Mouse (Mus musculus): ENCODE measurements around the gene Hipk2. TPM values are rescaled to one million over a fixed set of nuclear protein-coding genes. Genes with fewer than 3 reads are reported as not detected.

Gene Hipk2
- polyA plus RNA-seq, 2 experiments: 11.9 to 12.3 TPM

GRCm38 (mm10) chr6:38691052-38691451 is 184.9 kb downstream of the Hipk2 start:
- no peaks in the 10 kb centered on the region for H3K9me3 ChIP-seq (ENCODE audit: control insufficient read depth, low read length)
- no peak for DNase-seq (ENCODE audit: low spot score)
- no peak overlapping the region for H3K9ac ChIP-seq (ENCODE audit: low read depth, low read length, severe bottlenecking)
- no peaks in the 10 kb centered on the region for H3K27me3 ChIP-seq (ENCODE audit: control insufficient read depth, insufficient read depth, low read length)
- TF ChIP-seq POLR2A (IDR thresholded peaks at IDR 0.05; ENCODE audit: borderline replicate concordance, extremely low read depth, insufficient read depth, insufficient read length): no peak
- H3K4me2 ChIP-seq (replicated peaks; ENCODE audit: low read depth, low read length, severe bottlenecking): no peak overlapping the region
- no peak overlapping the region for H3K4me3 ChIP-seq (replicated peaks; ENCODE audit: low read length)
- no peak overlapping the region for H3K27ac ChIP-seq (replicated peaks; ENCODE audit: low read depth, low read length)
- ATAC-seq (ENCODE audit: low FRiP score, low read depth): no peak
- WGBS: 90% methylated on average over 5 of the region's 5 CpGs
- peaks cover 27% of the 10 kb centered on the region for H3K36me3 ChIP-seq (ENCODE audit: control insufficient read depth, insufficient read depth, low read length)
- H3K4me1 ChIP-seq (ENCODE audit: control insufficient read depth, insufficient read depth, low read length): no peaks in the 10 kb centered on the region

GRCm38 (mm10) chr6:38690615-38691014 is 185.3 kb downstream of the Hipk2 start:
- no peak for TF ChIP-seq POLR2A (IDR thresholded peaks at IDR 0.05; ENCODE audit: borderline replicate concordance, extremely low read depth, insufficient read depth, insufficient read length)
- Histone ChIP-seq H3K9ac (ENCODE audit: low read depth, low read length, severe bottlenecking) (no peak overlapping the region), H3K27ac (replicated peaks; ENCODE audit: low read depth, low read length) (no peak overlapping the region), H3K4me2 (replicated peaks; ENCODE audit: low read depth, low read length, severe bottlenecking) (no peak overlapping the region), H3K27me3 (ENCODE audit: control insufficient read depth, insufficient read depth, low read length) (no peaks in the 10 kb centered on the region), H3K4me3 (replicated peaks; ENCODE audit: low read length) (no peak overlapping the region), H3K4me1 (ENCODE audit: control insufficient read depth, insufficient read depth, low read length) (no peaks in the 10 kb centered on the region), H3K9me3 (ENCODE audit: control insufficient read depth, low read length) (no peaks in the 10 kb centered on the region), H3K36me3 (ENCODE audit: control insufficient read depth, insufficient read depth, low read length) (peaks cover 22% of the 10 kb centered on the region)
- ATAC-seq (ENCODE audit: low FRiP score, low read depth): no peak
- no peak for DNase-seq (ENCODE audit: low spot score)
- 83% methylated on average over 4 of the region's 4 CpGs for WGBS

- DNase-seq (ENCODE audit: low spot score): no peak
- WGBS: 90% methylated on average over 10 of the region's 10 CpGs
- no peak overlapping the region for H3K4me2 ChIP-seq (replicated peaks; ENCODE audit: low read depth, low read length, severe bottlenecking)
- TF ChIP-seq POLR2A (IDR thresholded peaks at IDR 0.05; ENCODE audit: borderline replicate concordance, extremely low read depth, insufficient read depth, insufficient read length): no peak
- H3K27ac ChIP-seq (replicated peaks; ENCODE audit: low read depth, low read length): no peak overlapping the region
- no peak overlapping the region for H3K9ac ChIP-seq (ENCODE audit: low read depth, low read length, severe bottlenecking)
- no peaks in the 10 kb centered on the region for H3K4me1 ChIP-seq (ENCODE audit: control insufficient read depth, insufficient read depth, low read length)
- H3K9me3 ChIP-seq (ENCODE audit: control insufficient read depth, low read length): no peaks in the 10 kb centered on the region
- no peak overlapping the region for H3K4me3 ChIP-seq (replicated peaks; ENCODE audit: low read length)
- no peaks in the 10 kb centered on the region for H3K27me3 ChIP-seq (ENCODE audit: control insufficient read depth, insufficient read depth, low read length)
- no peak for ATAC-seq (ENCODE audit: low FRiP score, low read depth)
- H3K36me3 ChIP-seq (ENCODE audit: control insufficient read depth, insufficient read depth, low read length): peaks cover 8% of the 10 kb centered on the region
These were observed 187.1 kb downstream of the Hipk2 start for GRCm38 (mm10) chr6:38688841-38689240.

DNA sequence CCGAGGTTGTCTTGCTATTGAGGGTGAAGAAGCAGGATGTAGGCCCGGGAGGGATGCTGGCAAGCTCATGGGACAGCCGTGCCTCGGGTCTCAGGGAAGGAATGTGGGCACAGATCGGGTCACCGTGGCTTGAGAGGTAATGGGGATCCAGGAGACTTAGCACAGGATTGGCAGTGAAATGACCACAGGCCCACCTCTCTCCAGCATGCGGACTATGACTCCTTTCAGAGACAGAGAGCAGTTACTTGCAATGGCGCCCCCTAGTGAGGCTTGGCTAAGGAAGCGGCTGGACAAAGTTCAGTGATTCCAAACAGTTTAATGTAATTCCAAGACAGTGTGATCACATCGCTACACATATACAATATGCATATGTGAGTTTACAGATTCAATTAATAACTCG is 188.7 kb downstream of the Hipk2 start:
- no peaks in the 10 kb centered on the region for H3K4me1 ChIP-seq (ENCODE audit: control insufficient read depth, insufficient read depth, low read length)
- H3K27ac ChIP-seq (replicated peaks; ENCODE audit: low read depth, low read length): no peak overlapping the region
- no peaks in the 10 kb centered on the region for H3K9me3 ChIP-seq (ENCODE audit: control insufficient read depth, low read length)
- WGBS: 66% methylated on average over 11 of the region's 11 CpGs
- no peak overlapping the region for H3K9ac ChIP-seq (ENCODE audit: low read depth, low read length, severe bottlenecking)
- DNase-seq (ENCODE audit: low spot score) (no peak), ATAC-seq (ENCODE audit: low FRiP score, low read depth) (no peak)
- H3K36me3 ChIP-seq (ENCODE audit: control insufficient read depth, insufficient read depth, low read length): peaks cover 8% of the 10 kb centered on the region; the same call in 1 of the 2 replicates
- no peak for TF ChIP-seq POLR2A (IDR thresholded peaks at IDR 0.05; ENCODE audit: borderline replicate concordance, extremely low read depth, insufficient read depth, insufficient read length)
- no peak overlapping the region for H3K4me2 ChIP-seq (replicated peaks; ENCODE audit: low read depth, low read length, severe bottlenecking)
- no peak overlapping the region for H3K4me3 ChIP-seq (replicated peaks; ENCODE audit: low read length)
- H3K27me3 ChIP-seq (ENCODE audit: control insufficient read depth, insufficient read depth, low read length): no peaks in the 10 kb centered on the region

DNA sequence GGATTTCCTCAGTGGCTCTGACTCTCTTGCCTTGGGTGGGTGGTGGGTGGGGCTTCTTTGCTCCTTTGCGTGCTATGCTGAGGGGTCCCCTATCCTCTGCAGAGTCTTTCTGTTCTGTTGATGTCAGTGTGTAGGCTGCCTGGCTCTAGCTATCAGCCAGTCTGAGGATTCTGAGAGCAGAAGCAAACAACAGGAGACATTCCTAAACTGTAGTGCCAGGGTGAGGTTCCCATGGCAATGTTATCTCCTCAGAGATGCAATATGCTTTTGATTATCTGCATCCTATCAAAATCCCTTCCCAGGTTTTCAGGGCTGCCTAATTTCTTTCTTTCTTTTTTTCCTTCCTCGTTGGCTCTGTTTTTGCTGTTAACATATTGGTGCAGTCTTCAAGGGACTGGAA is 193.4 kb downstream of the Hipk2 start:
- H3K4me3 ChIP-seq (replicated peaks; ENCODE audit: low read length): no peak overlapping the region
- no peaks in the 10 kb centered on the region for H3K9me3 ChIP-seq (ENCODE audit: control insufficient read depth, low read length)
- H3K27ac ChIP-seq (replicated peaks; ENCODE audit: low read depth, low read length): no peak overlapping the region
- H3K27me3 ChIP-seq (ENCODE audit: control insufficient read depth, insufficient read depth, low read length): no peaks in the 10 kb centered on the region
- no peak overlapping the region for H3K9ac ChIP-seq (ENCODE audit: low read depth, low read length, severe bottlenecking)
- no peak for ATAC-seq (ENCODE audit: low FRiP score, low read depth)
- H3K4me1 ChIP-seq (ENCODE audit: control insufficient read depth, insufficient read depth, low read length): no peaks in the 10 kb centered on the region
- no peak for TF ChIP-seq POLR2A (IDR thresholded peaks at IDR 0.05; ENCODE audit: borderline replicate concordance, extremely low read depth, insufficient read depth, insufficient read length)
- peaks cover 4% of the 10 kb centered on the region; the same call in 1 of the 2 replicates for H3K36me3 ChIP-seq (ENCODE audit: control insufficient read depth, insufficient read depth, low read length)
- WGBS: 60% methylated on average over 2 of the region's 2 CpGs
- H3K4me2 ChIP-seq (replicated peaks; ENCODE audit: low read depth, low read length, severe bottlenecking): no peak overlapping the region
- DNase-seq (ENCODE audit: low spot score): no peak

DNA sequence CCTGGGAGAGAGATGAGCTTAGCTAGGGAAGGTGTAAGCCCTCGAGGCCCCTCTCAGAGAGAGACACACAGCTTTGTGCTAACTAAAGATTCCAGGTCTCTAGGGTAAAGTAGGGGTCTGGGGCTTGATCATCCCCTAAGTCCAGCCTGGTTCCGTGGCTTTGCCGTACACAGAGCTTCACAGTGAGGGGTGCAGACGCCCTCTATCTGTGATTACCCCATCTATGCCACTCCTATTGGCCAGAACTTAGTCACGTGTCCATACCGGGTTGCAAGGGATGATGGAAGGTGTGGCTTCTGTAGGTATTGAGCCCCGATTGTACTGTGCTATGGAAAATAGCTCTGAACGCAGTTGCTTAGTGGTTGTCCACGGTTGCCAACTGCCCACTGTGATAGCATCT is 198.3 kb downstream of the Hipk2 start:
- Histone ChIP-seq H3K9me3 (ENCODE audit: control insufficient read depth, low read length) (no peaks in the 10 kb centered on the region), H3K27ac (replicated peaks; ENCODE audit: low read depth, low read length) (no peak overlapping the region), H3K27me3 (ENCODE audit: control insufficient read depth, insufficient read depth, low read length) (no peaks in the 10 kb centered on the region), H3K4me2 (replicated peaks; ENCODE audit: low read depth, low read length, severe bottlenecking) (no peak overlapping the region), H3K4me1 (ENCODE audit: control insufficient read depth, insufficient read depth, low read length) (no peaks in the 10 kb centered on the region), H3K36me3 (ENCODE audit: control insufficient read depth, insufficient read depth, low read length) (no peaks in the 10 kb centered on the region), H3K4me3 (replicated peaks; ENCODE audit: low read length) (no peak overlapping the region), H3K9ac (ENCODE audit: low read depth, low read length, severe bottlenecking) (no peak overlapping the region)
- TF ChIP-seq POLR2A (IDR thresholded peaks at IDR 0.05; ENCODE audit: borderline replicate concordance, extremely low read depth, insufficient read depth, insufficient read length): no peak
- DNase-seq (ENCODE audit: low spot score) (no peak), ATAC-seq (ENCODE audit: low FRiP score, low read depth) (no peak)
- WGBS: 75% methylated on average over 9 of the region's 9 CpGs

Data from limb, embryonic 14.5 days (tissue).